Mouse (Mus musculus) retina, postnatal 7 days (tissue): ENCODE results near the gene Olfr681.
"Not testable (repeated sequence)": the region's sequence is repeated elsewhere in the genome, so short reads cannot be mapped to it uniquely, and the experiment has no call there.

Source experiments
- DNase-seq: peaks from one replicate; pipeline ENCODE4 v3.0.0-alpha.2; 2012; ENCODE audit warnings: low read depth, low spot score

Olfr681 gene

DNA sequence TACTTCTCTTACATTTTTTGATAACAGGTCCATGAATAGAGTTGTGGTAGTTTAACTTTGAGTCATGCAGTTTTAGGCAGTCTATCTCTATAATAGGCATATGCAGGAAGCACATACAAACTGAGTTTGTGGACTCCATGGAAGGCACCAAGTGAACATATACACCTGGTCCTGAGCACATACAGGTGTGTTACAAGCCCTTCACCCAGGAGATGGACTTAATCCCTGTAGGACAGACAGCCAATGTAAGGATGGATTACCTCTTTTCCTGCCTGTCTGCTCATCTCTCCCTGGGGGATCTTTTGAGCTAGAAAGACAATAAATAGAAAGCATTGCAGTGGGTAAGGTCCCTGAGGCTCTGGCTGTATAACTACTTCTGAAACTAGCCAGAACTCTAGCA is at the start of gene Olfr681:
Gene Olfr681, plus strand, starts transcription at position 301 of the 400 bp plus-strand sequence.
- no peak for DNase-seq

DNA sequence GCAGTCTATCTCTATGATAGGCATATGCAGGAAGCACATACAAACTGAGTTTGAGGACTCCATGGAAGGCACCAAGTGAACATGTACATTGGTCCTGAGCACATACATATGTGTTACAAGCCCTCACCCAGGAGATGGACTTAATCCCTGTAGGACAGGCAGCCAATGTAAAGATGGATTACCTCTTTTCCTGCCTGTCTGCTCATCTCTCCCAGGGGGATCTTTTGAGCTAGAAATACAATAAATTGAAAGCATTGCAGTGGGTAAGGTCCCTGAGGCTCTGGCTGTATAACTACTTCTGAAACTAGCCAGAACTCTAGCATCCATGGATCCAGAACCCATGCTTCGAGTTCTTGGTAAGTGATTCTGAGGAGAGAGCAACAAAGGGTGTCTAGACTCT is 35.7 kb upstream of the Olfr681 start, which contains the start of gene Olfr679:
Gene Olfr679, plus strand, starts transcription at position 301 of the 400 bp plus-strand sequence.
- no peak for DNase-seq

DNA sequence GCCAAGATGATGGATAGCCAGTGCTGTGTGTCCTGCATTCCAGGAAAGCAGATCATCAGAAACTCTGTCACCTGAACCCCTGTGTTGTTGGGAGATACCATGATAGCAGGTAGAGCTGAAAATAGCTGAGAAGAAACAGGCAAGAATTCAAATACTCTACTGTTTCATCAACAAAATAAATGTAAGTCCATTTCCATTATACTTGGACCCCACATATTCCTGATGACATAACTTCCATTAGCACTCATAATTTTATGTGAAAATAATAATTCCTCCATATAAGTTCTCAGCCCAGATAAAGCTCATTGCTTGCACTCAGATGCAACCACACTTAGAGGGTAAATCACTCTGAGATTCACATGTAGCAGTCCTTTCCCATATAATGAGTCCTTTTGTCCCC is 23.9 kb upstream of the Olfr681 start, which contains the start of gene Olfr680-ps1:
Gene Olfr680-ps1, minus strand, starts transcription at position 101 of the 400 bp plus-strand sequence.
- not testable (repeated sequence) for DNase-seq

DNA sequence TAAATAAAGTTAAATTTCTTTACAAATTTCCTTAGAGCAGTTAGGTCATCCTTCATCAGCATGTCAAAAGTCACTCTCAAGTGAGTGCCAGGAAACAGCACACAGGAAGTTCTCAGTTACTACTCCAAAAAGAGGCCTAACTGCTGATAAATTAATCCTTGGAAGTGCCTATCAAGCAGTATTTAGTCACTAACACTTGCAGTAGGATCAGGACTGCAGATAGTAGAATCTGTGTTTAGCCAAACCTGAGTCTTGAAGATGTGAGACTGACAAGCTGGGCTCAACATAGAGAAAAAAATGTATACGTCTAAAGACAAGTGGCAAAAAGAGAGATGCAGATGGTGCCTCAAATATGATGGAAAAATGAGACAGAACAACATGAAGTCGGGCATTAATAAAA is 24.6 kb downstream of the Olfr681 start:
- DNase-seq: no peak

DNA sequence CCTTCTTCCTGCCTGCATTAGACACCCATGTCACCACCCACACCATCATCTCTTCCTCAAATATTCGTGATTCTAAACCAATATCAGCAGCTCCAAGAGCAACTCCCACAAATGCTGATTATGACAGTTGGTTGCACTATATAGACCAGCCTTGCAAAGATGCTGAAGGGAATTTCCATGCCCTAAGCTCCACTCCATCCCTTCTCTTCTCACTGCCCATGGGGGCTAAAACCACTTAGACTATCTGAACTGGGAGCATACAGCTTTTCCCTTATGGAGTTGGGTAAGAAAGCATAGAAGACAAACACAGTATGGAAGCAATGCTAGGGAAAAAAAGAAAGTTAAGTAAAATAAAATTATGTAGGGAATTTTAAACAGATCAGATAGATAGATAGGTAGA is 30.3 kb downstream of the Olfr681 start, which contains the start of gene Olfr683:
Gene Olfr683, minus strand, starts transcription at position 101 of the 400 bp plus-strand sequence.
- DNase-seq: no peak

DNA sequence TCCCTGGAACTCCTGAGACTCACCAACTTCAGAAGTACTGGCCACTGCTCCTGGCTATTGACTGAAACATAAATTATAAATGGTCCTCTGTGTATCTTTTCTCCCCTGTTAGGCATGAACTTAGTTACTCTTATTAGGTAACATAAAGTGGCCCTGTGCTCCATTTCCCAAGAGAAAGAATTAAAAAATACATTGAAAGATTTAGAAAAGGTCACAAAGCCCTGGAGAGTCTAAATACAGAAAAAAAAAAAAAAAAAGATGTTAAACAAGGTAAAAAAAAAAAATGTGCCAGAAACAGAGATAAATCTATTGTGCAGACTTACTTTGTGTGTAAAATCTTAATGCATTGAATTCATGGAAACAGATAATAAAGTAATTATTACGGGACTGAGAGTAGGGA is 46.9 kb downstream of the Olfr681 start, which contains the start of gene Olfr684:
Gene Olfr684, minus strand, starts transcription at position 101 of the 400 bp plus-strand sequence.
- no peak for DNase-seq

DNA sequence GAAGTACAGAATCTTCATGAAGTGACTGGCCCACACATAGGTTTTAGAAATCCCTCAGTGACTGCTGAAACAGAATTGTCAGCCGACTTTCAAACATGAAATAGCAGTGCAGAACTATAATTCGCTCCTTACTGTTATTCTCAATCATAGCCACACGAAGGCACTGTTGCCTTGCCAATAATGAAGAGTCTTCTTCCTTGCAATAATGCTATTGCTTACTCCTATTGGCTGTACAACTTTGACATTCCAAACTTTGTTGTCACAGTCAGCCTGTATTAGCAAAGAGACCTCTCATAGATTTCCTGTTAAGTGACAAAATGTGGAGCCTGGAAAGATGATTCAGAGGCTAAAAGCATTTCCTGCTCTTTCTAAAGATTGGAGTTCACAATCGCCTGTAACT is 54.1 kb downstream of the Olfr681 start:
- DNase-seq: peak; percentile 9
